24 mouse cellular contexts compared by ENCODE assay signal in genomic region chr9:23168149-23168548, GRCm38 (mm10). TPM values are rescaled to one million over a fixed set of nuclear protein-coding genes. Genes with fewer than 3 reads are reported as not detected.
DNase-seq lines count a peak whose midpoint lies in the region; ATAC-seq lines count a peak whose summit lies in the region.
"Had no signal": no experiment of that assay in that cellular context is flagged by ENCODE, and none has a peak within 500 bp of the region (broad histone marks: within the 10 kb centered on the region; RNA-seq: fewer than 3 reads in every experiment).

No protein-coding gene starts in this region.

- H3K9ac ChIP-seq in neural tube, embryonic 15.5 days (replicated peaks) = no peak overlapping the region
- H3K9ac ChIP-seq: embryonic facial prominence, embryonic 12.5 days; forebrain, embryonic 13.5 days; heart, embryonic 12.5 days; hindbrain, embryonic 13.5 days; liver, embryonic 15.5 days had no signal

- no peaks in the 10 kb centered on the region for H3K36me3 ChIP-seq in neural tube, embryonic 15.5 days
- H3K36me3 ChIP-seq: embryonic facial prominence, embryonic 12.5 days; heart, embryonic 12.5 days; hindbrain, embryonic 13.5 days; limb, embryonic 10.5 days; liver, embryonic 15.5 days had no signal

- H3K4me1 ChIP-seq in neural tube, embryonic 15.5 days = no peaks in the 10 kb centered on the region
- H3K4me1 ChIP-seq: embryonic facial prominence, embryonic 12.5 days; forebrain, embryonic 13.5 days; heart, embryonic 12.5 days; hindbrain, embryonic 13.5 days; limb, embryonic 10.5 days; liver, embryonic 15.5 days had no signal

- H3K4me2 ChIP-seq in neural tube, embryonic 15.5 days = no peak overlapping the region
- H3K4me2 ChIP-seq: embryonic facial prominence, embryonic 12.5 days; forebrain, embryonic 13.5 days; heart, embryonic 12.5 days; hindbrain, embryonic 13.5 days; liver, embryonic 15.5 days; midbrain, embryonic 11.5 days had no signal

- ATAC-seq in common myeloid progenitor, adult 5-6 weeks (replicated peaks; ENCODE audit: low read depth, poor library complexity, severe bottlenecking) = peak; percentile 56; the same call in 1 of the 2 replicates
- no peak for ATAC-seq in neural tube, embryonic 15.5 days (ENCODE audit: low FRiP score)
- ATAC-seq: forebrain, embryonic 13.5 days had no signal

- H3K9me3 ChIP-seq in neural tube, embryonic 15.5 days (replicated peaks) = no peaks in the 10 kb centered on the region
- H3K9me3 ChIP-seq: embryonic facial prominence, embryonic 12.5 days; forebrain, embryonic 13.5 days; heart, embryonic 12.5 days; hindbrain, embryonic 13.5 days; limb, embryonic 10.5 days; liver, embryonic 15.5 days had no signal

- DNase-seq in cerebellum, postnatal 10 days = peak; percentile 14 to 18
- DNase-seq in cerebellum, adult 9-10 months = no peak
- DNase-seq in kidney, adult 9 months = peak; percentile 13
- DNase-seq in kidney, adult 11 months = no peak
- DNase-seq in 3134 (ENCODE audit: extremely low read depth, insufficient read length, low spot score) = peak; percentile 33
- no peak for DNase-seq in frontal cortex, adult 2 months (ENCODE audit: extremely low spot score in 1 of 2, low spot score in 1 of 2)
- DNase-seq: adrenal gland, adult 2 months; cerebellum, adult 2 months; gastrocnemius, postnatal 10 days; kidney, adult 18-20 months; liver had no signal

- H3K27me3 ChIP-seq in neural tube, embryonic 15.5 days (replicated peaks) = no peaks in the 10 kb centered on the region
- H3K27me3 ChIP-seq: embryonic facial prominence, embryonic 12.5 days; forebrain, embryonic 13.5 days; heart, embryonic 12.5 days; hindbrain, embryonic 13.5 days; liver, embryonic 15.5 days had no signal

- WGBS in neural tube, embryonic 15.5 days = 78% methylated on average over 4 of the region's 4 CpGs

- no peak overlapping the region for H3K27ac ChIP-seq in neural tube, embryonic 15.5 days (replicated peaks)
- H3K27ac ChIP-seq: embryonic facial prominence, embryonic 12.5 days; forebrain, embryonic 13.5 days; hindbrain, embryonic 13.5 days; limb, embryonic 10.5 days; liver, embryonic 15.5 days; stomach, postnatal 0 days had no signal

- no peak overlapping the region for H3K4me3 ChIP-seq in neural tube, embryonic 15.5 days (replicated peaks)
- H3K4me3 ChIP-seq: embryonic facial prominence, embryonic 12.5 days; forebrain, embryonic 13.5 days; heart, embryonic 12.5 days; hindbrain, embryonic 13.5 days; limb, embryonic 10.5 days; liver, embryonic 15.5 days had no signal

RNA-seq across cellular contexts. Expression of gene Bmper, which starts 54.7 kb away (rescaled TPM):
- not detected in 2 replicates for total RNA-seq in common myeloid progenitor, adult 5-6 weeks (2017)
- 4.4 and 4.9 TPM in 2 replicates for polyA plus RNA-seq in frontal cortex, adult 2 months (2012; rRNA removed)
- 10.7 and 12.3 TPM in 2 replicates for polyA plus RNA-seq in neural tube, embryonic 15.5 days (2015; fragmentation: Nextera tagmentation; extraction: Ambion mirVana)
- total RNA-seq: granulocyte monocyte progenitor cell, adult 5-6 weeks; megakaryocyte progenitor cell, adult 5-6 weeks; neutrophil, adult 5-6 weeks had no signal

Comparison
In these comparisons a context has a peak if more than half of its experiments do, and no peak if none do; other contexts are left out.
1. DNase-seq: peak in cerebellum, postnatal 10 days (2 of 2), kidney, adult 9 months (single experiment) and 3134 (single experiment); none in cerebellum, adult 9-10 months (single experiment), kidney, adult 11 months (single experiment) and frontal cortex, adult 2 months (0 of 2).